Mouse (Mus musculus) CH12.LX (cell line): Measurements from ENCODE around the gene Lrp4.

Experiments used
- CTCF ChIP-seq, 2 experiments: IDR thresholded peaks in 1 of 2; conservative IDR thresholded peaks in 1 of 2; 2 replicates each; pipeline ENCODE4 v1.5.1; 2011 to 2012; ENCODE audit warnings: low read depth in 2 of 2, low read length in 2 of 2, improper control_type of control experiment in 1 of 2, inconsistent platforms in 1 of 2, mild to moderate bottlenecking in 1 of 2, moderate library complexity in 1 of 2
- EP300 ChIP-seq: IDR thresholded peaks from 2 replicates; pipeline ENCODE4 v1.6.1; 2011; ENCODE audit warnings: low read length, improper control_type of control experiment
- MAX ChIP-seq: IDR thresholded peaks from 2 replicates; pipeline ENCODE4 v1.6.1; 2011; ENCODE audit warnings: low read length, improper control_type of control experiment
- POLR2A ChIP-seq: IDR thresholded peaks from 2 replicates; pipeline ENCODE4 v1.6.1; 2011; ENCODE audit warnings: low read depth, mild to moderate bottlenecking, improper control_type of control experiment, low read length
- TCF12 ChIP-seq: IDR thresholded peaks from 2 replicates; pipeline ENCODE4 v1.6.1; 2014; ENCODE audit warnings: low read depth, mild to moderate bottlenecking, inconsistent platforms, low read length, improper control_type of control experiment
- USF2 ChIP-seq: conservative IDR thresholded peaks from 2 replicates; pipeline ENCODE4 v1.6.1; 2011; ENCODE audit warnings: low read depth, low read length, improper control_type of control experiment
- ZKSCAN1 ChIP-seq: IDR thresholded peaks from 2 replicates; pipeline ENCODE4 v1.6.1; 2012; ENCODE audit warnings: low read depth, inconsistent platforms, low read length, improper control_type of control experiment, borderline replicate concordance
- ZMIZ1 ChIP-seq: IDR thresholded peaks from 2 replicates; pipeline ENCODE4 v1.6.1; 2012; ENCODE audit warnings: low read depth, mild to moderate bottlenecking, inconsistent platforms, low read length, improper control_type of control experiment
- ZNF384 ChIP-seq: IDR thresholded peaks from 2 replicates; pipeline ENCODE4 v1.6.1; 2012; ENCODE audit warnings: low read depth, low read length, improper control_type of control experiment, inconsistent platforms

DNA sequence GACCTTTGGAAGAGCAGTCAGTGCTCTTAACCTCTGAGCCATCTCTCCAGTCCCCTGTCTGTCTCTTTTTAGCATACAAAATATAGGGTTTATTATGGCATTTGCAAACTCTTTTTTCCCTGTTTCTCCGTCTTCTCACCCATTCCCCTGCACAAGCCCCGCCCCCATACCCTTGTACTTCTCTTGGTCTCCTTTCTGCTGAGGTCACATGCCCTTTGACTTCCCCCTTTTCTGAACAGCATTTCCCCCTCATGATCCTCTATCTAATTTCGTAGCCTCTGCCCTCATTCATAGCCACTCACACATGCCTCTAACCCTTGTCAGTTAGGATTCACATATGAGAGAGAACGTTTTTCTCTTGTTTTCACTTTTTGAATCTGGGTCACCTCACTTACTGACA is 27.4 kb downstream of the Lrp4 start:
- TF ChIP-seq ZNF384 (no peak), CTCF (conservative IDR thresholded peaks at IDR 0.05 in 1 of 2, IDR thresholded peaks at IDR 0.05 in 1 of 2; ENCODE audit: low read depth in 2 of 2, low read length in 2 of 2) (no peak), MAX (no peak), POLR2A (no peak), ZMIZ1 (no peak), EP300 (no peak), ZKSCAN1 (no peak), TCF12 (no peak), USF2 (no peak)
